Mouse (Mus musculus): ENCODE results near the gene 4930442H23Rik.

The 4930442H23Rik gene

GRCm38 (mm10) chr10:81197305-81197704, 13.7 kb upstream of the 4930442H23Rik start:
- DNase-seq: no peak

GRCm38 (mm10) chr10:81196470-81197065, 12.9 kb upstream of the 4930442H23Rik start:
- no peak for DNase-seq

GRCm38 (mm10) chr10:81195300-81195699, 11.7 kb upstream of the 4930442H23Rik start:
- no peak for DNase-seq

- peak; percentile 49 for DNase-seq
Measured at GRCm38 (mm10) chr10:81193991-81194774, 10.5 kb upstream of the 4930442H23Rik start.

- no peak for DNase-seq
Measured at GRCm38 (mm10) chr10:81192968-81193501, 9.4 kb upstream of the 4930442H23Rik start.

GRCm38 (mm10) chr10:81192270-81192967, 8.8 kb upstream of the 4930442H23Rik start:
- DNase-seq: peak; percentile 90

GRCm38 (mm10) chr10:81191342-81191982, 7.8 kb upstream of the 4930442H23Rik start:
- no peak for DNase-seq

GRCm38 (mm10) chr10:81190912-81191321, 7.3 kb upstream of the 4930442H23Rik start:
- DNase-seq: no peak

GRCm38 (mm10) chr10:81190236-81190911, 6.7 kb upstream of the 4930442H23Rik start:
- DNase-seq: peak; percentile 27

- no peak for DNase-seq
Measured at GRCm38 (mm10) chr10:81189821-81190220, 6.2 kb upstream of the 4930442H23Rik start.

- DNase-seq: no peak
Measured at GRCm38 (mm10) chr10:81187161-81187560, 3.5 kb upstream of the 4930442H23Rik start.

- DNase-seq: no peak
Measured at GRCm38 (mm10) chr10:81184765-81185164, 1.1 kb upstream of the 4930442H23Rik start.

- peak; percentile 94 for DNase-seq
Measured at GRCm38 (mm10) chr10:81182336-81183333, 1.0 kb downstream of the 4930442H23Rik start, which contains the start of gene Dapk3. TSS of gene Dapk3 (plus strand) at chr10:81183005.

GRCm38 (mm10) chr10:81181860-81182259, 1.8 kb downstream of the 4930442H23Rik start:
- DNase-seq: peak; percentile 25

- DNase-seq: no peak
Measured at GRCm38 (mm10) chr10:81180946-81181345, 2.7 kb downstream of the 4930442H23Rik start.

- no peak for DNase-seq
Measured at GRCm38 (mm10) chr10:81179451-81180342, 4.0 kb downstream of the 4930442H23Rik start.

- no peak for DNase-seq
Measured at GRCm38 (mm10) chr10:81178927-81179326, 4.7 kb downstream of the 4930442H23Rik start.

GRCm38 (mm10) chr10:81177958-81178712, 5.5 kb downstream of the 4930442H23Rik start:
- DNase-seq: peak; percentile 43

GRCm38 (mm10) chr10:81177491-81177925, 6.1 kb downstream of the 4930442H23Rik start:
- DNase-seq: peak; percentile 52
